Mouse (Mus musculus) telencephalon, adult 2 months (tissue): ENCODE results near the gene Cdkn1b.

Experiments used
- DNase-seq: peaks from one replicate; pipeline ENCODE4 v3.0.0-alpha.2; 2011; ENCODE audit warnings: low read depth, low spot score

The Cdkn1b gene

DNA sequence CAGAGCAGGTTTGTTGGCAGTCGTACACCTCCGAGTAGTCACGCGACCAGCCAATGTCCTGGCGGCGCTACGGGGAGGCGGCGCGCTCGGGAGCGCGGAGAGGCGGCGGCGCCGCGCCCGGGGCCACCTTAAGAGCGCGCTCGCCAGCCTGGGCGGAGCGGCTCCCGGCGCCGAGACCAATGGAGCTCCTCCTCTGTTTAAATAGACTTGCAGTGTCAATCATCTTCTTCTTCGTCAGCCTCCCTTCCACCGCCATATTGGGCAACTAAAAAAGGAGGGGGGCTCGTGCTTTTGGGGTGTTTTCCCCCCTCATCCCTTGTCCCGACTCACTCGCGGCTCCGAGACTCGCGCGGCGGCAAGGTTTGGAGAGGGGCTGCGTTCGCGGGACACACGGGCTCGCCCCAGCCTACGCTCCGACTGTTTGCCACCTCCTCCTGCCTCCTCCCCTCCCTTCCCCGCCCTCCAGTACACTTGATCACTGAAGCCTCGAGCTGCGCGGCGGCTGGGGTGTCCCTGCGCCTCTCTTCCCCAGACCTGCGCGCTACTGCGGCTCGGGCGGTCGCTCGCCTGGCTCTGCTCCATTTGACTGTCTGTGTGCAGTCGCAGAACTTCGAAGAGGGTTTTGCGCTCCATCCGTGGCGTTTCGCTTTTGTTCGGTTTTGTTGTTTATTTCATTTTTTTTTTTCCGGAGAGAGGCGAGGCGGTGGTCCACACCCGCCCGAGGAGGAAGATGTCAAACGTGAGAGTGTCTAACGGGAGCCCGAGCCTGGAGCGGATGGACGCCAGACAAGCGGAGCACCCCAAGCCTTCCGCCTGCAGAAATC lies at the start of gene Cdkn1b:
Gene Cdkn1b (plus strand): TSS at position 212 of the 824 bp plus-strand sequence.
- peak; percentile 94 for DNase-seq

DNA sequence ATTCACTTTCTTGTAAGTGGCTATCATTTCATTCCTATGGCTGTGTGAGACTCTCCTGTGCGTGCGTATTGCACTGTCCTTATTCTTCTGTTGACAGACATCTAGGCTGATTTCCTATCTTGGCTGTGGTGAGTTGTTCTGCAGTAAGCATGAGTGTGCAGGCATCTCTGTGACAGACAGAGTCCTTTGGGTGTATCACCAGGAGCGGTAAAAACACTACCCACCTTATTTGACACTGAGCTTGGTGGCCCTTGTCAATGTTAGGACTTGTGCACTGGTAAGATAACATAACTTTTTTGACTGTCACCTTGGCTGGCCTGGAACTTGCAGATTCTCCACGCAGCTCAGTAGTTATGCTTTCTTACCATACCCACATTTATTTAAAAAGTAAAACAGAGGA lies 49.3 kb upstream of the Cdkn1b start:
- DNase-seq = no peak

DNA sequence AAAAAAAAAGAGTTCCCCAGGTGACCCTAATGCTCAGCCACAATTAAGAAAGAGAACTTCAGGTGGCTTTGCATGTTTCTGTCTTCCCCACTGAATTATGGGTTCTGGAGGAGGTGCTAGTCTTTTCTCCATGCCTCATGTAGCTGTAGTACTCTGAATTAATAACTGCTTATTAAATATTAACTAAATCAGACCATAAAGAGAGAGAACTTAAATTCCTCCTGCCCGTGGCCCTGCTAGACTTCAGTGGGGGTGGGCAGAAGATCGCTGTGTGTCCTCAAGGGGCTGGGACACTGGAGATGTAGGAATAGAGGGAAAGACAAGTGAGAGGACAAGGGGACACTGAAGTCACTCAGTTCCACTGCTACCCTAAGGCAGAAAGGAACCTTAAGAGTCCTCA lies 48.0 kb upstream of the Cdkn1b start:
- no peak for DNase-seq

DNA sequence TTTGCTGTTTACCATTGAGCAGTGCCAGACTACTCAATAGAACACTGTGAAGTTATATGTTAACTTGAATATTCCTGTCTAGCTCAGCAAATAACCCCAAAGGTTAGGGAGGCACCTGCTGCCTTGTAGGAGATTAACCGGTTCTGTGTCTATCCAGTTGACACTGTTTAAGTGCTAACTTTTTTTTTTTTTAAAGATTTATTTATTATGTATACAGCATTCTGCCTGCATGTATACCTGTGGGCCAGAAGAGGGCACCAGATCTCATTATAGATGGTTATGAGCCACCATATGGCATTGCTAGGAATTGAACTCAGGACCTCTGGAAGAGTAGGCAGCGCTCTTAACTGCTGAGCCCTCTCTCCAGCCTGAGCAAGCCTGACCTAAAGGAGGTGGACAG lies 47.2 kb upstream of the Cdkn1b start:
- no peak for DNase-seq

DNA sequence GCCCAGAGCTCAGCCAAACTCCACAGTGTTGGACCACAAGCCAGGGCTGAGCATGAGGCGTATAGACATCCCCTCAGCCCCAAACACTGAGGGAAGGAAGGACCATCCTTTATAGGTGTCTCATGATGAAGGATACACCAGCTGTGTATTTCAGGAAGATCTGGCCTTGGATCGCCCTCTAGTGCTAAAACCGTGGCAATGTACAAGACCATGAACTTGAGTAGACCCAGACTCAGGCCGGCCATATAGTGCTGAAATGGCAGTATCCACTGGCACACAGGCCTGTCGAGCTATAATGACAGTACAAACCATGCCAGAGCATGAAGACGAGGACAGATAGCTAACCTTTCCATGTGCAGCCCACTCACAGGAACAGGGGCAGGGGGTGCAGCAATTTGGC lies 43.4 kb upstream of the Cdkn1b start:
- no peak for DNase-seq

DNA sequence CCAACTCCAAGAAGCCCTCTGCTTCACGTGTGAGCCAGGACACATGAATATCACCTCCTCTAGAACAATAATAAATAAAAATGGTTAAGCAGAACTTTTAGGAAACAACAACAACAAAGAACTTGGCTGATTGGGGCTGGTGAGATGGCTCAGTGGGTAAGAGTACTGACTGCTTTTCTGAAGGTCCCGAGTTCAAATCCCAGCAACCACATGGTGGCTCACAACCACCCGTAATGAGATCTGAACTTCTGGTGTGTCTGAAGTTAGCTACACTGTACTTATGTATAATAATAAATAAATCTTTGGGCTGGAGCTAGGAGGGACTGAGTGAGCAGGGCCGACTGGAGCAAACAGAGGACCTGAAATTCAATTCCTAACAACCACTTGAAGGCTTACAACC lies 42.9 kb upstream of the Cdkn1b start:
- DNase-seq = no peak

DNA sequence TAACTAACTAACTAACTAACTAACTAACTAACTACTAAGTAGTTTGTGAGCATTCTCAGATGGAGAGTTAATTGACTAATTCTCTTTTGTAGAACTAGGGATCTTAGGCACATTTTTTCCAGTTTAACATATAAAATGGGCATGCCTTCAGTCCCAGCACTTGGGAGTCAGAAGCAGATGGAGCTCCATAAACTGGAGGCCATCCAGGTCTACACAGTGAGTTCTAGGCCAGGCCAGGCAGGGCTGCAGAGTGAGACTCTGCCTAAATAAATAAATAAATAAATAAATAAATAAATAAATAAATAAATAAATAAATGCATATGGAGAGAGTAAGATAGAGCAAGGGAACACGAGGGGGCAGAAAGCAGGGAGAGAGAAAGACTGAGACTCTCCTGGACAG lies 42.3 kb upstream of the Cdkn1b start:
- DNase-seq = no peak

DNA sequence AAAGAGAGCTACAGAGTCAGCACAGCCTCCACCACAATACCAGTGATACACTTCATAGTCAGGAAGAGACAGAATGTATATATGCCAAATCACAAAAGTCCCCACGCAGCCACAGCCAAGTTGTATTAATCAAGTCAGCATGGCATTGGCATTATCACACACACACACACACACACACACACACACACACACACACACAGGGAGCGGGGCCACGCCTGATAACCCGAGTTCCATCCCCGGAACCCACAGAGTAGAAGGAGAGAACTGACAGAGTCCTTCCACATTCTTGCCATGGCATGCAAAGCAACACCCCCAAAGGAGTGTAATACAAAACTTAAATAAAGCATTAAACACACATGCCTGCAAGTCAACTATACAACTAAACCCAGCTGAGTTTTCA lies 40.6 kb upstream of the Cdkn1b start:
- no peak for DNase-seq

DNA sequence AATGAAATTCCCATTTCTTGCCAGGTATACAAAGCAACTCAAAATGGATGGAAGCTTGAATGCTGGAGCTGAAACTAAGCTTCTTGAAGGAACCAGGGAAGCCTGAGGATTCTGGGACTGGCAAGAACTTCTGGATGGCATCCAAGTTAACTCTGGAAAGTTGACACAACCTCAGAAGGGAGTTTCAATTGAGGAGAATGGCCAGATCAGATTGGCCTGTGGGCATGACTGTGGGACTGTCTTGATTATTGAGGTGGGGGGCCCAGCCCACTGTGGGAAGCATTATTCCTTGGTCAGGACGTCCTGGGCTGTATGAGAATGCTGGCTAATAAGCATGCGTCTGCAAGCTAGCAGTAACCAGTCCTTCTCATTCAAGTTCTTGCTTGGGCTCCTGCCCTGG lies 40.2 kb upstream of the Cdkn1b start:
- DNase-seq = no peak

DNA sequence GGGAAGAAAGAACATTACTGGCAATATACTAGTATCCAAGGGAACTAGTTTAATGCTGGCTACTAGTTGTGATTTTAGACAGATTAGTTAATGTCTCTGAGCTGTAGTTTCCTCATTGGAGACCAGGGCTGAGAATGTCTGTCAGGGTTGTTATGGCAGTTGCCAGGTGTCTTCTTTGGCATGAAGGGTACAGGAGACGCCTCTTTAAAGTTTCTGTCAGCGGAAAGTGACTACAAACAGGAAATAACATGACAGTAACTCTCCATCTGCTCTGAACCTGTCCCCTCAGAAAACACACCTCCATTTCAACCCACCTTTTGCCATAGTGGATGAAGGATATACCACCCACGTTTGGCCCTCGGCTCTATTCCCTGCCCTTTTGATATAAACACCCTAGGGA lies 36.5 kb upstream of the Cdkn1b start:
- DNase-seq = no peak

DNA sequence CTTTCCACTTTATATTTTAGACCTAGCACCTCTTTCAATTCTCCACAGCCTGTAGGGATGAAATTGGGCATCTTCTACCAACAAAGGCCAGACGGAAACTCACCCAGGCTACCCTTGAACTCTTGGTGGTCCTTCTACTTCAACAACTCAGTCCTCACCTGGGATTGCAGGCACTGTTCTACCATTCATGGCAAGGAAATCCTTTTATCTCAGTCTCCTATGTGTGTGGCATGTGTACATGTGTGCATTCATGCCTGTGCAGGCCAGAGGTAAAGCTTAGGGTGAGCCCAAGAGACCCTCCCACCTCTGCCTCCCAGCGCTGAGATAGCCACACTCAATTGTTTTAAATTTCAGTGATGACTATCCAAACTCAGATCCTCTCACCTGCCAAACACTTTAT lies 34.7 kb upstream of the Cdkn1b start:
- DNase-seq = no peak

DNA sequence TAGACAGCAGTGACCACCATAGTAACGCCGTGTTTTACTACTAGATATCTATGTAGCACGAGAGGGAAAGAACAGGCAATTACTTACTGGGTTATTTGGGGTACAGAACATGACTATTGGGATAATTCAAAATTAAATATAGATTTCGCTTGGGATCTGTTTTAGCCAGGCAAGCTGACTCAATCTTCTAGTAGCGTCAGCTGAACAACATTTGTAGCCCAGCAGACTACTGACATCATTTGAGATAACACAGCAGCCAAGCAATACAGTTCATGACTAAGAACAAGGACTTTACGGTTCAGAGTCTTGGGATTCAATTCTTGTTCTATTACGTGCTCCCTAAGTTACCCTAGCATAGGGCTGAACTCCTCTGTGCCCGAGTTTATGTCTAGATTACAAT lies 33.7 kb upstream of the Cdkn1b start:
- no peak for DNase-seq

DNA sequence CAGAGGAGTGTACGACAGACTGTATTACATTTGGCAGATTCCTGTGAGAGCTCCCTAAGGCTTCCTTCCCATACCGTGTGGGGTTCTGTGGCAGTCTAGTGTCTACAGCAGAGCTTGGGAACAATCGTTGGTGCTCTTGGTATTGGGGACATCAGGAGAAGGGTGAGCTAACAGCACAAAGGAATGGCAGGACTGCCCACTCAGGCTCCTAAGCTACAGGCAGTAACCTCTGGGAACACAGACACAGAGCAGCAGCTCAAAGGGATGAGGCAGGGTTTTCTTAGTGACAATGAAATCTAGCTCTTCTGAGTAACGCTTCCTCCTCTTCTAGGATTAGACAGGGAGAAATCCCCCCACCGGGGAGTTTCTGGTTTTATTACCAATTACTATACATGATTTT lies 33.2 kb upstream of the Cdkn1b start:
- DNase-seq = no peak

DNA sequence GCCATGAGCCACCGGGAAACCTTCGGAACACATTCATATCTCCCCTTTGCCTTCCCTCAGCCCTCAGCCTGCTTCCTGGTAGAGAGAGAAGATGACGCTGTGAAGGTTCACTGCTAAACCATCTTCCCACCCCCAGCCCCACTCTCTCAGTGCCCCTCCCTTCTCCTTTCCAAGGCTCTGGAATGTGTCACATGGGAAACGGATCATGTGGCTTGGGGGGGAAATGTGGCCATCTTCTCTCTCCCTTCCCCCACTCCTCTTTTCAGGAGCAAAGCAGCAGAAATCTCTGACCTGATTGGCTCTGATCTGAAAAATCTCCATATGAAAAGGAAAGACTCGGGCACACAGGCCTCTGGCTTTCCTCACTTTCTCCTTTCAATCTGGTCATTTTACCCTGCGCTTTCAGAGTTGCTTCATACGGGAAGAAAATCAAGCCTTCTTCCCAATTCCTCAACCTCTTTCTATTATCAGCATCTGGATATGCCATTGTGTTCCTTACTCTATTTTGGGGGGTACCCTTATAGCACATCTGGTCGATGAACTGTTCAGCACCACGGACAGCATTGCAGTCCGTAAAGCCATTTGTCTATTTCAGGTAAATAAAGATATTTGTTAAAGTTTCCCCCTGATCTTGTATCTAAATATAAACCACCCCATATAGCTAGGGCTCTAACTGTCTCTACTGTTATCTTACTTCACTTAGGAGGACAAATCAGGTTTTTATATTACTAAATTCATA lies 32.3 kb upstream of the Cdkn1b start:
- DNase-seq = peak; percentile 94

DNA sequence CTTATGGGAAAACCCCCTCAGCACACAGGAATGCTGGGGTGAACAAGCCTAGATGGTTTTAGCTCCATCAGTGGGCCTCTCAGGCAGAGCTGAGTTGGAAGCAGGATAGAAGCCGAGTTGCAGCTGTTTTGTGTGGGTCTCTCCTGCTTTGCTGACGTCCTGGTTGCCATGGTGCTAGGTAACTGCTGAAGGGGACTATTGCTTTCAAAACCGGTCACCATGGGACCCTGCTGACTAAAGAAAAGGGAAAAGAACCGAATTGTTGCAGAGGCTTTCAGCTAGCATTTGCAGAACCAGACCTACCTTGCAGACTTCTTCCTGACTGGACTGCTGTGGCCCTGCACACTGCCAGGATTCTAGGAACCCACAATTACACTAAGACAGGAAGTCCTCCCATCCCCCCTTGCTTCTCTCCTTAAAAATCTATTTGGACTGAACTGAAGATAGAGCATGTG lies 31.6 kb upstream of the Cdkn1b start:
- peak; percentile 72 for DNase-seq

DNA sequence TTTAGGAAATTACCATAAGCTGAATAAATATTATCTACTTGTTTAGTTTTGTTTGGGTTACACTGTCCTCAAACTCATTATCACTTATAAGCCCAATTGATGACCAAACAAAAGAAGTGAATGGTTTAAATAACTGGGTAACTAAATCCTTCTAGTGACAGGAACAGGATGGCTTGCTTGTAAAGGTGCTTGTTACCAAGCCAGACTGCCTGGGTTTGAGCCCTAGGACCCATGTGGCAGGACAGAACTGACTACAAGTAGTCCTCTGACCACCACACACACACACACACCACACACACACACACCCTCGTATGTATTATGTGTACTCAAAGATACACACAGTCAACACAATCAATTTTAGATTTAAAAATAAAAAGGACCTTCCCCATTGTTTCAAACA lies 30.4 kb upstream of the Cdkn1b start:
- DNase-seq = no peak

DNA sequence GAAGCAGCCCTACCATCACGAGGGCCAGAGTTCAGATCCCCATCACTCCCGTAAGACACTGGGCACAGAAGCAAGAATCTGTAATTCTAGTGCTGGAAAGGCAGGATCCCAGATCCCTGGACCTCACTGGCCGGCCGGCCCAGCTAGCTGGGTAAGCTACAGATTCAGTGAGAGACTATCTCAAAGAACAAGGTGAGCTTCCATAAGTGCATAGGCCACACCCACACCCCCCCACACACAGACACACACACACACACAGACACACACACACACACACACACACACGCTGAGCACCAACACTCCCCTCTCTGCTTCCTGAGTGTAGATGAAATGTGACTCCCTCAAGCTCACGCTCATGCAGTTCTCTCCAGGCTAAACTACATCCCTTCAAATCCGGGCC lies 29.8 kb upstream of the Cdkn1b start:
- DNase-seq = no peak

DNA sequence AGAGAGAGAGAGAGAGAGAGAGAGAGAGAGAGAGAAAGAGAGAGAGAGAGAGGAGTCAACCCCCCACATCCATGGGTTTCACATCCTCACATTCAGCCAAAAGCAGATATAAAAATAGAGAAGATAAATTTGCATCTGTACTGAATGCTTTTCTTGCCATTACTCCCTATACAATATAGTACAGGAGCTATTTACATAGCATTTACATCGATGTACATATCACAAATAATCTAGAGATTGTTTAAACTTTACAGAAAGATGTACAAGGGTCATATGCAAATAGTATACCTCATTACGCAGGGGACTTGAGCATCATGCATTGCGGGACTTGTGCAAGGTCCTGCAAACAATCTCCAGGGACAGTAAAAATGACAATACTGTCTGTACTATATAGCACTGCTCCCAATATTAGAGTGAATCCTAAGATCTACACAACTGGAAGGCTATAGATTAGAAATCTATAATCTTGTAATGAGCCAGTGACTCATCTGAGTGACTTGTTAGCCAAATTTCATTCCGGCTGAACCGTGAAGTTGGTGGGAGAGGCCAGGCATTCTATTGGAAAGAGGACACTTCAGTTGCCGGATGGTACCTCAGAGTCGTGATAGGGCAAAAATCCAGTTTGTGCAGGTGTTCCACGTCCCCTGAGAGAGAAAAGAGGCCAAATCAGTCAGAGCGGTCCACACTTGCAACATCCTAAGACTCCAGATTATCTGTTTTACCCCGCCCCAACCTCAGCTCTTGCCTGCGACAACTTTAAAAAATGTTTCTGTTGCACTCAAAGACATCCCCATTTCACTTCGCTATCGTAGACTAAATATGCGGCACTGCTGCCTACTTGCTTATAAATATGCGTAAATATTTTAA lies 23.4 kb upstream of the Cdkn1b start:
- DNase-seq = no peak

DNA sequence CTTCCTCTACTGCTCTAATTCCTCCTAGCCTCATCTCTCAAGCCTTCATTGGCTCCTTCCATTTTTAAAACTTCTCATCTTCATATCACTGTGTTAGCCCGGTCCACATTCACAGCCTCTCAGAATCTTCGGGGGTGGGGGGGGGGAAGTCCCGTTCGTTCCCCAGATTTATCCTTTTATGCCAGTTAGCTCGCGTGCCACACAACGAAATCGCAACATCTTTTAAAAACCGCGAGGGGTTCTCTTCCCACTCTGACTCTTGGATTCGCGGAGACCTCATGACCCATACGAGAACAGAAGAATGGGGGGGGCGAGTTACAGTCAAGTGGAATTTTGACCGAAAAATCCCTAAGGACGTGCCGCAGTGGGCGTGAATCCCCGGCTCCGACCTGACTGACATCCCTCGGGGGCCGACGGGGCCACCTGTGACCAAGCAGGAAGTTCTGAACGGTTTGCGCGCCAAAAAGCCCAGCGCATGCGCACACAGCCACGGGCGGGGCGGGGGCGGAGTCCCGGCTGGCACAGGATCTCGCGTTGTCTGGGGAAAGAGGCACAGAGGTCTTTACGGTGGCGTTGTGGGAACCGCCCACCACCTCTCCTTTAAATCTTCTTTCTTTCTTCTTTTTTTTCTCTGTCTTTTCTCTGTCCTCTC lies 22.6 kb upstream of the Cdkn1b start:
- peak; percentile 68 for DNase-seq

DNA sequence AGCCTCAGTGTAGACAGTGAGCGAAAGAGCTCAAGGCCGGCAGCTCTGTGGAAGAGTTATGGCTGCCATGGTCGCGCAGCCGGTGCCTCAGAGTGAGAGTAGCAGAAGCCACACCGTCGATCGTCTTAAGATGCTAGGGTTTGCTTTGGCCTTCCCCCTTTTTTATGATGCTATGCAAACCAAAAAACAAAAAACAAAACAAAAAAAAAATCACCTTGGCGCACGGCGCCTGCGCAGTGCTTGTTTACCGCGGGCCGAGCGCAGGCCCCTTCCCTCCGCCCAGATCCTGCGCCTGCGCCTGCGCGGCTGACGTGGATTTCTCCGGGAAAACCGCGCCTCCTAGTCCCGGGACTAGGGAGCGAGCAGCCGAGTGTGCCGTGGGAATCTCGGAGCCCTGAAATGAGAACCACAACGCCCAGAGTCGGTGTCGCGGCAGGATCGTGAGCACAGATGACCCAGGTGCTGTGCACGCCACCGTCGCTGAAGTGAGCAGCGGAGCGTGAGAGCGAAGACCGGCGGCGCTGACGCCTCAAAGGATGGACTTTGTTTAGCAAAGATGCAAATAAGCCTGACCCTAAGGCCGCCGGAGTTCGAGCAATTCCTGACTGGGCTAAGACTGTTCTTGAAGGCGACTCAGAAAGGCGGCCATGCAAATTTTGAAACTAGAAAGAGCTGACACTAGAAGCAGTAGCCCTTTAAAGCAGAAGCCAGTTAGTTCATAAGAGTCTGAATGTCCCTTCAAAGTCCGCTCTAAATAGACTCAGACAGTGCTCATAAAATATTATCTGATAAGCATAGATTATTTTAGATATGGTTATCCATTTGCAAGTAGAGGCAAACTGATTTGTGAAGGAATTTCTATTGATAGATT lies 21.9 kb upstream of the Cdkn1b start, which contains the start of gene Gpr19:
Gene Gpr19 (minus strand): TSS at position 484 of the 871 bp plus-strand sequence.
- peak; percentile 88 for DNase-seq

DNA sequence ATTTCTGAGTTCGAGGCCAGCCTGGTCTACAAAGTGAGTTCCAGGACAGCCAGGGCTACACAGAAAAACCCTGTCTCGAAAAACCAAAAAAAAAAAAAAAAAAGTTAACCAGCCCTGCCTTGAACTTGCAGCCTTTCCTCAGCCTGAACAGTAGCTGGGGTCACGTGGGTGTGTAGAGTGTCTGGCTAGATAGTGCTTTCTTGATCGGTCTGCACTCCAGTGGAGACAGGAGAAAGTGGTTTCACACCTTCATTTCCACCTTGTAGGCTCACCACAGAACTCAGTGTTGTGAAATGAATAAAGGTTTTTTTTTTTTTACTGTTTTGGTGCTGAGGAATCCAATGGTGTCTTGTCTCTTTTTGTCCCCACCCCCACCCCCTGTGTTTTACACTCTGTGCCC lies 16.8 kb upstream of the Cdkn1b start:
- DNase-seq = no peak
